Mouse (Mus musculus): ENCODE data around the gene Cdca4. TPM values are rescaled to one million over a fixed set of nuclear protein-coding genes. Genes with fewer than 3 reads are reported as not detected.

The Cdca4 gene
- polyA plus RNA-seq, 1 experiment from 2014 or later: 144 TPM

DNA sequence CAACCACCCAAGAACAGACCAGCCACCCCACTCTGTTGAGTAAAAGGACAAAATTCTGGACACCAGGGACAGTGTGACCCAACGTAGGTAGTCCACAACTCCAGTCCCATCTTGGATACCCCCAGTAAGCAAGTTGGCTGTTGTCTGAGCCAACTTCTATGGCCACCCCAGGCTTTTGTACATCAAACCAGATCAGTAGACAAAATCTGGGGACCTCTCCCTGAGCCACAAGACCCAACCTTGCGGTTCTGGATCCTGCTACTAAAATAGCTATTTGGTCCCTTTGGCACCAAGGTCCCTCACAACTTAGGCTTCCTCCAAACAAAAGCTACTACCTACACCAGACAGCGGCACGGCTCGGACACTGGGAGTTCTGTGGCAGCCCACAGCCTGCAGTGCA, 34.2 kb downstream of the Cdca4 start:
- no peak for ATAC-seq (ENCODE audit: insufficient number of reproducible peaks, insufficient read depth, low FRiP score, low TSS enrichment)
- no peak overlapping the region for H3K4me2 ChIP-seq (replicated peaks)
- WGBS: 86% methylated on average over 5 of the region's 5 CpGs
- 0 out of 2 replicates have a peak, but pooled peaks cover 4% of the 10 kb centered on the region for H3K27me3 ChIP-seq
- no peaks in the 10 kb centered on the region for H3K36me3 ChIP-seq
- no peak overlapping the region for H3K27ac ChIP-seq
- H3K9me3 ChIP-seq: no peaks in the 10 kb centered on the region
- H3K9ac ChIP-seq: no peak overlapping the region; the same call in 1 of the 2 replicates
- H3K4me3 ChIP-seq: no peak overlapping the region
- peaks cover 15% of the 10 kb centered on the region for H3K4me1 ChIP-seq

DNA sequence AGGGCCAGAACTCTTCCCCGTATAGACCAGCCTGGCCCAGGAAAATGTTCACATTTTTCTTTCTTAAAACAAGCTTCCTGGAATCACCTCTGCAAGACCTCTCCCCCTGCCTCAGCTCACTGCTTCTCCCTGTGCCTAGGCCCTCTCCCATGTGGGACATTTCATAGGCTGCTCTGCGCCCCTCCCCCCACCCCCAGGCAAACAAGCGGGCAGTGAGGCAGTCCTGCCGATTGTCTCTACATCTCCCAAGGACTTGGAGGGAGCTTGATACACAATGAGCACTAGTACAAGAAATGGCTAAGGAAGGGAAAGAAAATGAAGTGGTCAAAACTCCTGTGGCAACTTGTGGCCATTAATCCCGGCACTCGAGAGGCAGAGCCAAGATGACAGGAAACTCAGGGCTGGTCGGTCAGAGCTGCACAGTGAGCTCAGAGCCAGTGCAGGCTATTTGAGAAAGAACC, 34.8 kb downstream of the Cdca4 start:
- H3K27me3 ChIP-seq: 0 out of 2 replicates have a peak, but pooled peaks cover 4% of the 10 kb centered on the region
- H3K27ac ChIP-seq: no peak overlapping the region
- H3K4me3 ChIP-seq: no peak overlapping the region
- no peak for ATAC-seq (ENCODE audit: insufficient number of reproducible peaks, insufficient read depth, low FRiP score, low TSS enrichment)
- no peaks in the 10 kb centered on the region for H3K36me3 ChIP-seq
- no peaks in the 10 kb centered on the region for H3K9me3 ChIP-seq
- 26% methylated on average over 7 of the region's 7 CpGs for WGBS
- H3K9ac ChIP-seq: no peak overlapping the region
- no peak overlapping the region for H3K4me2 ChIP-seq (replicated peaks)
- H3K4me1 ChIP-seq: peaks cover 15% of the 10 kb centered on the region

- ATAC-seq (ENCODE audit: insufficient number of reproducible peaks, insufficient read depth, low FRiP score, low TSS enrichment): no peak
- Histone ChIP-seq H3K4me2 (replicated peaks) (no peak overlapping the region), H3K9me3 (no peaks in the 10 kb centered on the region), H3K9ac (no peak overlapping the region), H3K27me3 (0 out of 2 replicates have a peak, but pooled peaks cover 4% of the 10 kb centered on the region), H3K27ac (no peak overlapping the region), H3K36me3 (no peaks in the 10 kb centered on the region), H3K4me1 (peaks cover 15% of the 10 kb centered on the region), H3K4me3 (no peak overlapping the region)
- WGBS: 73% methylated on average over 13 of the region's 13 CpGs
Observed at GRCm38 (mm10) chr12:112793601-112794355, 35.4 kb downstream of the Cdca4 start.

DNA sequence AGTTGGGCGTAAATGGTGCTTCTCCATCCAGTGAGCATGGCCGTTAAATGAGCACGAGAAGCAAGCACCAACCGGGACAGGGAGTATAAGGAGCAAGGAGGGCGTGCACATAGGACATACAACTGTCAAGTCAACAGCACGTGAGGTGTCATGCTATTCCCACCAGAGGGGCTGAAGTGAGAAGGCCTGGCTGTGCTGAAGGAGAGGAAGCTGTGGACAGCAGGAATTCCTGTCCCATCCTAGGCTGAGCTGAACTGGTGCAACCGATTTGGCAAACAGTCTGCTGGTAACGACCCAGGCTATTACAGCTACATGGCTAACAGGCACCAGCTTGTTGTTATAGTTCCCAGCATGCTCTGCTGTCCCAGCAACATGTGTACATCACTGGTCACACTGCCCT, 38.2 kb downstream of the Cdca4 start:
- H3K27me3 ChIP-seq: no peaks in the 10 kb centered on the region
- H3K4me2 ChIP-seq (replicated peaks): no peak overlapping the region
- no peak for ATAC-seq (ENCODE audit: insufficient number of reproducible peaks, insufficient read depth, low FRiP score, low TSS enrichment)
- no peak overlapping the region for H3K27ac ChIP-seq
- no peak overlapping the region for H3K4me3 ChIP-seq
- H3K36me3 ChIP-seq: no peaks in the 10 kb centered on the region
- no peaks in the 10 kb centered on the region for H3K9me3 ChIP-seq
- H3K9ac ChIP-seq: no peak overlapping the region
- peaks cover 15% of the 10 kb centered on the region for H3K4me1 ChIP-seq
- WGBS: 71% methylated on average over 8 of the region's 8 CpGs

DNA sequence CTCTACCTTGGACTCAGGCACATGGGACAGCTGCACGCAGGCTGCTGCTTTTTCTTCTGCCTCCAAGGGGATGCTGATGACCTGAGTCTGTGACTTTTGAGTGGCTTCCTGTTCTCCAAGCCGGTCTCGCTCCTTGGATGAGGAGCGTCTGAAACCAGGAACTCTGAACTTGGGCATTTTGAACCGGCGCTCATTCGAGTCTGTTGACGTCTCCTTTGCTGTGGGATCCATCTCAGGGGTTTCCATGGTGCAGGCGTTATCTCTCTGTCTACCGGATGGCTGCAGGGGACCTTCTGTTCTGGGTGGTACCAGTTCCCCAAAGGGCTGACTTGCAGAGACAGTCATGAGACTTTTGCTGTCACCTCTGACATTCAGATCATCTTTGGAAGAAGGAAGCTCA, 54.7 kb downstream of the Cdca4 start:
- Histone ChIP-seq H3K4me1 (no peaks in the 10 kb centered on the region), H3K27ac (no peak overlapping the region), H3K4me2 (replicated peaks) (no peak overlapping the region), H3K9me3 (0 out of 2 replicates have a peak, but pooled peaks cover 7% of the 10 kb centered on the region), H3K36me3 (no peaks in the 10 kb centered on the region), H3K27me3 (no peaks in the 10 kb centered on the region), H3K9ac (no peak overlapping the region), H3K4me3 (no peak overlapping the region)
- 90% methylated on average over 10 of the region's 10 CpGs for WGBS
- no peak for ATAC-seq (ENCODE audit: insufficient number of reproducible peaks, insufficient read depth, low FRiP score, low TSS enrichment)

DNA sequence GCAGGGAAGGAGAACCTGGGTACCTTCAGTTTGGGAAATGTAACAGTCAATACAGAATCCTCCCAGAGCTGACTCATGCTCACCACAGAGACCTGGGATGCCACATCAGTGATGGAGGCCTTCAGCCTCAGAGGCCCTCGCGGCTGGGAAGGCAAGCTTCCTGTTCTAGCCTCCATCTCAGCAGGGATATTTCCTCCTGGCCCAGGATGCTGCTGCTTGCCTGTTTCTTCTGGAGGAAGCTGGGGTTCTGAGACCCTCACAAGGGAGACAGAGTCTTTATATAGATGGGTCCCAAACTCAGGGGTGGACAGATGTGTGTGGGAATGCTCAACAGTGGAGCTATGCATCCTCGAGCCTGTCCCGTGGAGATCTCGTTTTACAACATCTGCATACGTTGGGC, 55.2 kb downstream of the Cdca4 start:
- Histone ChIP-seq H3K4me3 (no peak overlapping the region), H3K9me3 (0 out of 2 replicates have a peak, but pooled peaks cover 7% of the 10 kb centered on the region), H3K4me1 (no peaks in the 10 kb centered on the region), H3K36me3 (no peaks in the 10 kb centered on the region), H3K27ac (no peak overlapping the region), H3K4me2 (replicated peaks) (no peak overlapping the region), H3K27me3 (no peaks in the 10 kb centered on the region), H3K9ac (no peak overlapping the region)
- 71% methylated on average over 6 of the region's 6 CpGs for WGBS
- no peak for ATAC-seq (ENCODE audit: insufficient number of reproducible peaks, insufficient read depth, low FRiP score, low TSS enrichment)

GRCm38 (mm10) chr12:112773366-112773765, 55.9 kb downstream of the Cdca4 start:
- H3K27ac ChIP-seq: no peak overlapping the region
- H3K4me1 ChIP-seq: no peaks in the 10 kb centered on the region
- H3K4me3 ChIP-seq: no peak overlapping the region
- H3K36me3 ChIP-seq: no peaks in the 10 kb centered on the region
- WGBS: 39% methylated on average over 9 of the region's 9 CpGs
- ATAC-seq (ENCODE audit: insufficient number of reproducible peaks, insufficient read depth, low FRiP score, low TSS enrichment): no peak
- no peaks in the 10 kb centered on the region for H3K27me3 ChIP-seq
- H3K9ac ChIP-seq: no peak overlapping the region
- H3K4me2 ChIP-seq (replicated peaks): no peak overlapping the region
- 0 out of 2 replicates have a peak, but pooled peaks cover 7% of the 10 kb centered on the region for H3K9me3 ChIP-seq

DNA sequence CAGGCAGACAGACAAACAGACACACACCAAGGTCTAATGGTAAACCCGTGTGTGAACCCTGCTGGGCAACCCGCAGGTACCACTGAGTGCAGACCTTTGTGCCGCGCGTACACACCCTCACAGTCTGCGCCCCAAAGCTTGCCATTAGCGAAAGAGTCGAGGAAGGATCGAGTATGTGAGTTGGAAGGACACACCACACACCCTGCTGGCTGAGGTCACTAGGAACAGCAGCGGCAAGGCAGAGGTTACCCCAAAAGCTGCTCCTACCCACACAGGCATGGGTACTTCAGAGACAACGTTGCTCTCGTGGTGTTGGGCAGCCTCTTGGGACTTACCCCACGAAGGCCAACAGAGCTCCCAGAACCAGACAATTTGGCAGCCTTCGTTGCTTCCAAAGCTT, 56.9 kb downstream of the Cdca4 start:
- no peaks in the 10 kb centered on the region for H3K36me3 ChIP-seq
- no peak overlapping the region for H3K4me2 ChIP-seq (replicated peaks)
- no peaks in the 10 kb centered on the region for H3K27me3 ChIP-seq
- no peak overlapping the region for H3K27ac ChIP-seq
- H3K9ac ChIP-seq: no peak overlapping the region
- H3K4me1 ChIP-seq: no peaks in the 10 kb centered on the region
- 0 out of 2 replicates have a peak, but pooled peaks cover 7% of the 10 kb centered on the region for H3K9me3 ChIP-seq
- 89% methylated on average over 14 of the region's 14 CpGs for WGBS
- H3K4me3 ChIP-seq: no peak overlapping the region
- no peak for ATAC-seq (ENCODE audit: insufficient number of reproducible peaks, insufficient read depth, low FRiP score, low TSS enrichment)

DNA sequence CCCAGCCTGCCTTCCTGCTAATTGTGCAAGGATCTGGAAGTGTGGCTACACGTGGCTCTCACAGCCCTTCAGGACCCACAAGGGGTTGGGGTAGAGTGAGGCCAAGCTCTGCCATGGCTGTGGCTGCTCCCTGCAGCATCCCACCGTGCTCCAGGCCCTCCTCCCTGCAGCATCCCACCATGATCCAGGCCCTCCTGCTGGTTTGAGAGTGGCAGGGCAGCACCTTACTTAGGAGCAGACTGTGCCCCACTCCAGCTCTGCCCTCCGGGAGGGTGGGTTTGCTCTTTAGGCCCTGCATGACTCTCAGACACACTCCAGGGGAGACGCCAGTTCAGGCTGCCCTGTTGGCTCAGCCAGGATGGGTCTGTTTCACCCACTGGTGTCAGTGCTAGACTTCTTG, 58.8 kb downstream of the Cdca4 start:
- no peak for ATAC-seq (ENCODE audit: insufficient number of reproducible peaks, insufficient read depth, low FRiP score, low TSS enrichment)
- H3K9me3 ChIP-seq: 0 out of 2 replicates have a peak, but pooled peaks cover 5% of the 10 kb centered on the region
- no peaks in the 10 kb centered on the region for H3K27me3 ChIP-seq
- H3K4me3 ChIP-seq: no peak overlapping the region
- no peak overlapping the region; the same call in 1 of the 2 replicates for H3K9ac ChIP-seq
- H3K4me1 ChIP-seq: no peaks in the 10 kb centered on the region
- WGBS: 86% methylated on average over 4 of the region's 4 CpGs
- H3K4me2 ChIP-seq (replicated peaks): no peak overlapping the region
- no peaks in the 10 kb centered on the region for H3K36me3 ChIP-seq
- H3K27ac ChIP-seq: no peak overlapping the region

Other genes starting within 250 kb of the Cdca4 start
- gene Inf2, start 240.6 kb downstream of the Cdca4 start, polyA plus RNA-seq (2016; fragmentation: Nextera tagmentation; extraction: Ambion mirVana): 2.9 and 3.1 TPM in 2 replicates
- gene Adssl1, start 209.4 kb downstream of the Cdca4 start, polyA plus RNA-seq (2016; fragmentation: Nextera tagmentation; extraction: Ambion mirVana): 5.0 and 6.6 TPM in 2 replicates
- 205 and 218 TPM in 2 replicates for gene Siva1, start 184.7 kb downstream of the Cdca4 start, polyA plus RNA-seq (2016; fragmentation: Nextera tagmentation; extraction: Ambion mirVana)
- gene Akt1, start 154.5 kb downstream of the Cdca4 start, polyA plus RNA-seq (2016; fragmentation: Nextera tagmentation; extraction: Ambion mirVana): 98.8 and 153 TPM in 2 replicates
- 2.1 and 2.5 TPM in 2 replicates for gene Zbtb42, start 150.6 kb downstream of the Cdca4 start, polyA plus RNA-seq (2016; fragmentation: Nextera tagmentation; extraction: Ambion mirVana)
- 17.0 and 19.2 TPM in 2 replicates for gene Cep170b, start 109.0 kb downstream of the Cdca4 start, polyA plus RNA-seq (2016; fragmentation: Nextera tagmentation; extraction: Ambion mirVana)
- gene Pld4, start 68.8 kb downstream of the Cdca4 start, polyA plus RNA-seq (2016; fragmentation: Nextera tagmentation; extraction: Ambion mirVana): 4.9 TPM in 2 replicates
- 0.71 and 0.83 TPM in 2 replicates for gene Ahnak2, start 26.8 kb downstream of the Cdca4 start, polyA plus RNA-seq (2016; fragmentation: Nextera tagmentation; extraction: Ambion mirVana)
- gene Clba1, start 20.5 kb downstream of the Cdca4 start, polyA plus RNA-seq (2016; fragmentation: Nextera tagmentation; extraction: Ambion mirVana): 9.2 and 9.6 TPM in 2 replicates
- 0.23 TPM in 1 of 2 replicates, not detected in the other for gene Gpr132, start 38.8 kb upstream of the Cdca4 start, polyA plus RNA-seq (2016; fragmentation: Nextera tagmentation; extraction: Ambion mirVana)
- 7.9 and 8.8 TPM in 2 replicates for gene Jag2, start 100.4 kb upstream of the Cdca4 start, polyA plus RNA-seq (2016; fragmentation: Nextera tagmentation; extraction: Ambion mirVana)
- 83.0 and 87.2 TPM in 2 replicates for gene Nudt14, start 112.7 kb upstream of the Cdca4 start, polyA plus RNA-seq (2016; fragmentation: Nextera tagmentation; extraction: Ambion mirVana)
- gene Btbd6, start 147.1 kb upstream of the Cdca4 start, polyA plus RNA-seq (2016; fragmentation: Nextera tagmentation; extraction: Ambion mirVana): 25.6 and 27.4 TPM in 2 replicates
- 81.9 and 83.0 TPM in 2 replicates for gene Brf1, start 171.3 kb upstream of the Cdca4 start, polyA plus RNA-seq (2016; fragmentation: Nextera tagmentation; extraction: Ambion mirVana)
- gene Pacs2, start 185.1 kb upstream of the Cdca4 start, polyA plus RNA-seq (2016; fragmentation: Nextera tagmentation; extraction: Ambion mirVana): 19.0 and 19.4 TPM in 2 replicates
- 0.13 TPM in 1 of 2 replicates, not detected in the other for gene Tex22, start 245.1 kb upstream of the Cdca4 start, polyA plus RNA-seq (2016; fragmentation: Nextera tagmentation; extraction: Ambion mirVana)